Mouse (Mus musculus) midbrain, embryonic 11.5 days (tissue): ENCODE data around the gene Selplg. TPM values are rescaled to one million over a fixed set of nuclear protein-coding genes. Genes with fewer than 3 reads are reported as not detected.
A peak's percentile ranks its signal among the peaks of the same experiment; 100 is the strongest.

Experiments
- ATAC-seq: fragments of 200-750 bp; cut with Nextera tagmentation; 2 replicates; pipeline ENCODE4 v1.8.0; 2017; ENCODE audit warnings: moderate TSS enrichment, moderate library complexity; ENCODE audit not compliant: low FRiP score
- DNase-seq: peaks from one replicate; pipeline ENCODE4 v3.0.0; 2015; ENCODE audit warnings: low spot score; ENCODE audit errors: missing footprints
- H3K27ac ChIP-seq: fragments of 300-500 bp; sonication (generic); 2 replicates; pipeline ENCODE4 v1.5.1; 2014; ENCODE audit warnings: low read depth, low read length
- H3K27me3 ChIP-seq: fragments of 300-500 bp; sonication (generic); 2 replicates; pipeline ENCODE4 v1.6.1; 2014; ENCODE audit warnings: mild to moderate bottlenecking, low read length, moderate library complexity, mixed read lengths; ENCODE audit not compliant: control insufficient read depth, insufficient read depth
- H3K36me3 ChIP-seq: fragments of 300-500 bp; sonication (generic); 2 replicates; pipeline ENCODE4 v1.6.1; 2014; ENCODE audit warnings: mild to moderate bottlenecking, low read length, moderate library complexity, mixed read lengths; ENCODE audit not compliant: control insufficient read depth, insufficient read depth
- H3K4me1 ChIP-seq: fragments of 300-500 bp; sonication (generic); 2 replicates; pipeline ENCODE4 v1.6.1; 2014; ENCODE audit warnings: low read length; ENCODE audit not compliant: control insufficient read depth, insufficient read depth
- H3K4me2 ChIP-seq: fragments of 300-500 bp; sonication (generic); 2 replicates; pipeline ENCODE4 v1.6.1; 2014; ENCODE audit warnings: mild to moderate bottlenecking, moderate library complexity
- H3K4me3 ChIP-seq: fragments of 300-500 bp; sonication (generic); 2 replicates; pipeline ENCODE4 v1.5.1; 2014; ENCODE audit warnings: low read depth, low read length
- H3K9ac ChIP-seq: fragments of 300-500 bp; sonication (generic); 2 replicates; pipeline ENCODE4 v1.6.1; 2014; ENCODE audit warnings: low read length
- H3K9me3 ChIP-seq: fragments of 300-500 bp; sonication (generic); 2 replicates; pipeline ENCODE4 v1.6.1; 2016; ENCODE audit warnings: low read length; ENCODE audit not compliant: control insufficient read depth
- WGBS: fragments of 180-500 bp; shearing (Covaris S2); extraction: QIAGEN DNeasy Blood & Tissue Kit; methylation state at CpG from one replicate; pipeline ENCODE4 v1.1.7; 2014; 5-methylcytosine and 5-hydroxymethylcytosine counted together
- polyA plus RNA-seq: library from polyadenylated mRNA; unstranded; fragments of >200 nt; fragmentation: Nextera tagmentation; extraction: Ambion mirVana; gene quantifications from 2 replicates; pipeline ENCODE4 v1.2.1, GENCODE M21; 2014

The Selplg gene
- polyA plus RNA-seq, 1 experiment from 2014 or later: 1.3 TPM

GRCm38 (mm10) chr5:113775585-113775984, 56.9 kb downstream of the Selplg start:
- Histone ChIP-seq H3K4me3 (no peak overlapping the region), H3K4me1 (peaks cover 7% of the 10 kb centered on the region), H3K4me2 (no peak overlapping the region), H3K27me3 (no peaks in the 10 kb centered on the region), H3K36me3 (peaks cover 16% of the 10 kb centered on the region), H3K9ac (no peak overlapping the region), H3K9me3 (no peaks in the 10 kb centered on the region; the same call in 1 of the 2 replicates), H3K27ac (no peak overlapping the region)
- no peak for DNase-seq
- no peak for ATAC-seq
- 90% methylated on average over 10 of the region's 10 CpGs for WGBS

- DNase-seq: peak; percentile 98
- Histone ChIP-seq H3K27me3 (no peaks in the 10 kb centered on the region), H3K4me3 (peak overlapping the region; percentile 100), H3K27ac (no peak overlapping the region), H3K9me3 (no peaks in the 10 kb centered on the region), H3K9ac (no peak overlapping the region; the same call in 1 of the 2 replicates), H3K4me1 (peaks cover 20% of the 10 kb centered on the region), H3K36me3 (peaks cover 16% of the 10 kb centered on the region), H3K4me2 (peak overlapping the region; percentile 88)
- WGBS: 2% methylated on average over 7 of the region's 7 CpGs
- ATAC-seq: no peak
These were observed 58.8 kb downstream of the Selplg start for GRCm38 (mm10) chr5:113773664-113774063.

GRCm38 (mm10) chr5:113772905-113773519, 59.4 kb downstream of the Selplg start:
- no peak for DNase-seq
- H3K4me2 ChIP-seq: peak overlapping the region; percentile 88
- peak; percentile 63 for ATAC-seq
- peaks cover 17% of the 10 kb centered on the region for H3K36me3 ChIP-seq
- no peaks in the 10 kb centered on the region for H3K9me3 ChIP-seq
- H3K4me1 ChIP-seq: peaks cover 20% of the 10 kb centered on the region
- peak overlapping the region; percentile 72 for H3K9ac ChIP-seq
- 1% methylated on average over 32 of the region's 38 CpGs for WGBS
- H3K27ac ChIP-seq: no peak overlapping the region
- H3K27me3 ChIP-seq: no peaks in the 10 kb centered on the region
- peak overlapping the region; percentile 100 for H3K4me3 ChIP-seq

- ATAC-seq (peak; percentile 89), DNase-seq (peak; percentile 100)
- Histone ChIP-seq H3K4me1 (peaks cover 20% of the 10 kb centered on the region), H3K9ac (peak within 1 kb of the TSS; percentile 95), H3K4me2 (peak within 1 kb of the TSS; percentile 88), H3K4me3 (peak within 1 kb of the TSS; percentile 100), H3K27ac (peak within 1 kb of the TSS; percentile 94), H3K36me3 (peaks cover 17% of the 10 kb centered on the region), H3K9me3 (no peaks in the 10 kb centered on the region), H3K27me3 (no peaks in the 10 kb centered on the region)
- under 1% methylated on average over 46 of the region's 49 CpGs for WGBS
These were observed 60.0 kb downstream of the Selplg start, which contains the start of the genes Sart3 and Iscu for GRCm38 (mm10) chr5:113772450-113772895. Gene Sart3 (minus strand): TSS chr5:113772510. Gene Iscu (plus strand): TSS chr5:113772748.

GRCm38 (mm10) chr5:113771213-113772162, 61.0 kb downstream of the Selplg start:
- Histone ChIP-seq H3K4me1 (peaks cover 20% of the 10 kb centered on the region), H3K9me3 (no peaks in the 10 kb centered on the region), H3K4me3 (peak overlapping the region; percentile 100), H3K27me3 (no peaks in the 10 kb centered on the region), H3K4me2 (peak overlapping the region; percentile 88), H3K9ac (peak overlapping the region; percentile 95), H3K27ac (peak overlapping the region; percentile 94), H3K36me3 (peaks cover 14% of the 10 kb centered on the region)
- under 1% methylated on average over 95 of the region's 97 CpGs for WGBS
- DNase-seq (peak; percentile 98), ATAC-seq (peak; percentile 82)

- H3K27me3 ChIP-seq: no peaks in the 10 kb centered on the region
- 93% methylated on average over 8 of the region's 8 CpGs for WGBS
- no peak overlapping the region for H3K27ac ChIP-seq
- H3K4me3 ChIP-seq: no peak overlapping the region
- no peak overlapping the region for H3K4me2 ChIP-seq
- H3K9ac ChIP-seq: no peak overlapping the region
- ATAC-seq (no peak), DNase-seq (no peak)
- H3K4me1 ChIP-seq: peaks cover 20% of the 10 kb centered on the region
- H3K9me3 ChIP-seq: no peaks in the 10 kb centered on the region
- H3K36me3 ChIP-seq: peaks cover 11% of the 10 kb centered on the region; the same call in 1 of the 2 replicates
These were observed 63.6 kb downstream of the Selplg start for GRCm38 (mm10) chr5:113768806-113769205.

Other genes starting within 250 kb of the Selplg start
- gene Cmklr1, start 182.2 kb downstream of the Selplg start, polyA plus RNA-seq: 0.98 and 2.2 TPM in 2 replicates
- gene 1700069L16Rik, start 107.9 kb downstream of the Selplg start, polyA plus RNA-seq: not detected in 2 replicates
- gene Ficd, start 96.8 kb downstream of the Selplg start, polyA plus RNA-seq: 3.3 TPM in 2 replicates
- gene Sart3, start 60.1 kb downstream of the Selplg start, polyA plus RNA-seq: 49.6 and 55.2 TPM in 2 replicates
- gene Iscu, start 59.9 kb downstream of the Selplg start, polyA plus RNA-seq: 117 and 121 TPM in 2 replicates
- 9.9 and 10.9 TPM in 2 replicates for gene Tmem119, start 32.1 kb downstream of the Selplg start, polyA plus RNA-seq
- gene Coro1c, start 76.1 kb upstream of the Selplg start, polyA plus RNA-seq: 201 and 205 TPM in 2 replicates
- 18.8 and 20.8 TPM in 2 replicates for gene Ssh1, start 161.2 kb upstream of the Selplg start, polyA plus RNA-seq
- gene Dao, start 171.1 kb upstream of the Selplg start, polyA plus RNA-seq: not detected in 2 replicates
- gene Usp30, start 232.8 kb upstream of the Selplg start, polyA plus RNA-seq: 9.8 and 11.0 TPM in 2 replicates